Mouse (Mus musculus): ENCODE measurements at regions not wholly inside any gene's neighbourhood (a gene's known extent, or its start where the extent isn't known, plus 50 kb on each side); places are given as distances from the start of the nearest gene placed in this dataset.

DNA sequence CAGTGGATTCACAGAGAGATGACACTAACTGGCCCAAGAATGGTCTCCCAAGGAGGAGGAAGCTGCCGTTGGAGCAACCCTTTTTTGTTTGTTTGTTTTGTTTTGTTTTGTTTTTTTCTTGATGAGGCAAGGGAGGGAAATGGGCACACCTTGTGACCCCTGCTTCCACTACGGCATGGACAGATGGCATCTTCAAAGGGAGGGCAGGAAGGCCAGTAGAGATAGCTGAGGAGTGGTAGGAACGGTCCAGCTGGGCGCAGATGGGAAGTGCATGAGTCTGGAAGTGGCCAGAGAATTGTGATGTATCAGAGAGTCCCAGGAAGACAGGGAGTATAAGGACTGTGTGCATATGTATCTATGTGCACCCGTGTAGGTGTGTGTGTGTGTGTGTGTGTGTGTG, 63.1 kb upstream of the Gjb5 start:
- TF ChIP-seq CTCF (IDR thresholded peaks at IDR 0.05; ENCODE audit: low read depth) (no peak), EP300 (IDR thresholded peaks at IDR 0.05; ENCODE audit: low read depth) (no peak)
